Mouse (Mus musculus) T-helper 2 cell (primary cell): Measurements from ENCODE around the gene 9930022D16Rik.

Experiments
- in situ Hi-C: fragments of 300-600 bp; cut with MboI, MseI; formaldehyde crosslinking; loops from one replicate; pipeline ENCODE4 v1.15.1; 2025; ENCODE audit warnings: high pct_unique_total_duplicates

The 9930022D16Rik gene

GRCm38 (mm10) chr11:109445438-109446035, 31.8 kb downstream of the 9930022D16Rik start:
- in situ Hi-C loops: loop anchor here (5.0 kb wide), 2 partner anchors 97 to 142 kb away; no protein-coding TSS in a partner anchor

GRCm38 (mm10) chr11:109451169-109451568, 37.5 kb downstream of the 9930022D16Rik start:
- in situ Hi-C loops: no loop called here

GRCm38 (mm10) chr11:109456261-109456660, 42.5 kb downstream of the 9930022D16Rik start:
- in situ Hi-C loops: no loop called here

- in situ Hi-C loops: no loop called here
Observed at GRCm38 (mm10) chr11:109458165-109458564, 44.4 kb downstream of the 9930022D16Rik start.

GRCm38 (mm10) chr11:109460586-109460985, 46.9 kb downstream of the 9930022D16Rik start:
- in situ Hi-C loops: loop anchor here (10.0 kb wide), 1 partner anchor 394 kb away; no protein-coding TSS in a partner anchor

- in situ Hi-C loops: loop anchor here (10.0 kb wide), 1 partner anchor 390 kb away; no protein-coding TSS in a partner anchor
Observed at GRCm38 (mm10) chr11:109465068-109465467, 51.4 kb downstream of the 9930022D16Rik start.

GRCm38 (mm10) chr11:109466987-109467386, 53.3 kb downstream of the 9930022D16Rik start:
- in situ Hi-C loops: loop anchor here (10.0 kb wide), 1 partner anchor 388 kb away; no protein-coding TSS in a partner anchor

GRCm38 (mm10) chr11:109468133-109468532, 54.4 kb downstream of the 9930022D16Rik start:
- in situ Hi-C loops: loop anchor here (10.0 kb wide), 1 partner anchor 387 kb away; no protein-coding TSS in a partner anchor
